Mouse (Mus musculus): ENCODE data around the gene Hlf.

The Hlf gene

GRCm38 (mm10) chr11:90370789-90371291, 19.9 kb downstream of the Hlf start:
- DNase-seq (ENCODE audit: low read depth) = no peak

GRCm38 (mm10) chr11:90370367-90370766, 20.3 kb downstream of the Hlf start:
- no peak for DNase-seq (ENCODE audit: low read depth)

GRCm38 (mm10) chr11:90369605-90370004, 21.1 kb downstream of the Hlf start:
- no peak for DNase-seq (ENCODE audit: low read depth)

GRCm38 (mm10) chr11:90369115-90369514, 21.6 kb downstream of the Hlf start:
- no peak for DNase-seq (ENCODE audit: low read depth)

GRCm38 (mm10) chr11:90367894-90368860, 22.5 kb downstream of the Hlf start:
- DNase-seq (ENCODE audit: low read depth) = no peak

GRCm38 (mm10) chr11:90364865-90365264, 25.8 kb downstream of the Hlf start:
- no peak for DNase-seq (ENCODE audit: low read depth)

- DNase-seq (ENCODE audit: low read depth) = no peak
These were observed 26.7 kb downstream of the Hlf start for GRCm38 (mm10) chr11:90363821-90364497.

- no peak for DNase-seq (ENCODE audit: low read depth)
These were observed 27.3 kb downstream of the Hlf start for GRCm38 (mm10) chr11:90363406-90363805.

- no peak for DNase-seq (ENCODE audit: low read depth)
These were observed 30.2 kb downstream of the Hlf start for GRCm38 (mm10) chr11:90360536-90360935.

GRCm38 (mm10) chr11:90358063-90358462, 32.6 kb downstream of the Hlf start:
- DNase-seq (ENCODE audit: low read depth) = no peak

- DNase-seq (ENCODE audit: low read depth) = no peak
These were observed 33.3 kb downstream of the Hlf start for GRCm38 (mm10) chr11:90357371-90357770.

- no peak for DNase-seq (ENCODE audit: low read depth)
These were observed 34.0 kb downstream of the Hlf start for GRCm38 (mm10) chr11:90356495-90357304.

GRCm38 (mm10) chr11:90356036-90356435, 34.7 kb downstream of the Hlf start:
- no peak for DNase-seq (ENCODE audit: low read depth)

GRCm38 (mm10) chr11:90355270-90355681, 35.4 kb downstream of the Hlf start:
- peak; percentile 88 for DNase-seq (ENCODE audit: low read depth)

GRCm38 (mm10) chr11:90352696-90353095, 38.0 kb downstream of the Hlf start:
- no peak for DNase-seq (ENCODE audit: low read depth)

GRCm38 (mm10) chr11:90350153-90350512, 40.6 kb downstream of the Hlf start:
- no peak for DNase-seq (ENCODE audit: low read depth)

- DNase-seq (ENCODE audit: low read depth) = no peak
These were observed 41.1 kb downstream of the Hlf start for GRCm38 (mm10) chr11:90349486-90350152.

GRCm38 (mm10) chr11:90347667-90348459, 42.8 kb downstream of the Hlf start:
- DNase-seq (ENCODE audit: low read depth) = no peak

- no peak for DNase-seq (ENCODE audit: low read depth)
These were observed 44.9 kb downstream of the Hlf start for GRCm38 (mm10) chr11:90345746-90346145.

- DNase-seq (ENCODE audit: low read depth) = no peak
These were observed 47.8 kb downstream of the Hlf start for GRCm38 (mm10) chr11:90342858-90343257.

- DNase-seq (ENCODE audit: low read depth) = no peak
These were observed 48.4 kb downstream of the Hlf start for GRCm38 (mm10) chr11:90342267-90342666.
